Mouse (Mus musculus) retina, postnatal 1 day (tissue): ENCODE results near the gene Erbin.

ENCODE experiments used
- DNase-seq: peaks from one replicate; pipeline ENCODE4 v3.0.0-alpha.2; 2012

Gene Erbin

DNA sequence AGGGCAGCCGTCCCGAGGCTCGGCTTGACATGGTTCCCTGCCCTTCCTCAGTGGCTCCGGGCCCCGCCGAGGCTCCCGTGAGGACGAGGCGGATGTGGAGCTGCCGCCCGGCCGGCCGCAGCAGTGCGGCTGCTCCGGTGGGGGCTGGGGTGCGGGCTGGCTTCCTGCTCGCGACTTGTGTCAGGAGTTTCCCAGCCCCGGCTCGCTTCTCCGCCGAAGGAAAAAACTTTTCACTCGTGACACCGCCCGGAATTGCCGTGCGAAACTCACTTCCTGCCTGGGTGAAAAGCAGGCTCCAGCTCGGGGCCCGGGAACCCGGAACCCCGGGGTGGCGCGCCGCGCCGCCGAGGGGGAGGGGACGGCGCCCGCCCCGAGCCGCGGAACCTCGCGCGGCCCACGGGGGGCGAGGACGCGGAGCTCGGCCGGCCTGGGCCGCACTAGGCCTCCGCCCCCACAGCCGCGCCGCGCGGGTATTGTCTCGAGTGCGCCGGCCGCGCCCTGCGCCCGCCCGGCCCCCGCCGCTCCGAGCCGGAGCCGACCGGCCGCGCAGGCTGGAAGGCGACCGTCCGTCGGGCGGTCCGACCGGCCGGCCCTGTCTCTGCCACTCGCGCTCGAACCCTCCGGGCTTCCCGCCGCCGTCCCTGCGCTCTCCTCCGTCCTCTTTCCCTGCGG lies at the start of gene Erbin:
Erbin (minus strand) TSS at position 254 of the 672 bp plus-strand sequence.
- DNase-seq: peak; percentile 75

DNA sequence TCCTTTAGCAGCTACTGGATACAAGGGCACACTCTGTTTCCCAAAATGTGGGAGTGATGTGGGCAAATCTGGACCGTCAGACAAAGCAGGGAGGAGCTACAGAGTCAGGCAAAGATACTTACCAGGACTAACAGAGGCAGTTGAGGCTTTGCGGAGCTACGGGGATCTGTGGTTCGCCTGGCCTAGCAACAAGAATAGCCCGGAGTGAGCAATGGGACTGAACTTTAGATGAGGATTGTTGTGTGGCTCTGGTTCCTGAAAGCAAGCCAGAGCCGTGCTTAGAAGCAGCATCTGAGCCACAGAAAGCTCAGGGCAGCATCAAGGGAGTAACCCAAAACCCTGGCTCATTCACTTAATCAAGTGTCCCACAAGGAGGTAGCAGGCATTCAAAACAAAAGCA lies 49.6 kb upstream of the Erbin start:
- no peak for DNase-seq

DNA sequence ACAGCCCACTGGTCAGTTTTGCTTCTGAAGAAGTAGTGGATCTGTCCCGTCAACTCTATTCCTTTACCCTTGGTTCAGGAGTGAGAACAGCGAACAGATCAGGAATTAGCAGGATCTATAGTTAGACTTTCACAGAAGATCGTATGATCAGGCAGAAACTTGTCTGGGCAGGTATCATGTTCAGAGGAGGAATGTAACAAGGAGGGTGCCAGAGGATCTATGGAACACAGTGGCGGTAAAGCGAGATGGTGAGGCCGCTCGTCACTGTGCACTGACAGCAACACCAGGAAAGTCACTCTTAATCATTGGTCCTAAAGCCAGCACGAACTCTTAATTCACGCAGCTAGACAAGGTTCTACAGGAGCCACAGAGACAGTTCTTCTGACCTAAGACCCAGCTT lies 47.7 kb upstream of the Erbin start:
- DNase-seq: no peak

DNA sequence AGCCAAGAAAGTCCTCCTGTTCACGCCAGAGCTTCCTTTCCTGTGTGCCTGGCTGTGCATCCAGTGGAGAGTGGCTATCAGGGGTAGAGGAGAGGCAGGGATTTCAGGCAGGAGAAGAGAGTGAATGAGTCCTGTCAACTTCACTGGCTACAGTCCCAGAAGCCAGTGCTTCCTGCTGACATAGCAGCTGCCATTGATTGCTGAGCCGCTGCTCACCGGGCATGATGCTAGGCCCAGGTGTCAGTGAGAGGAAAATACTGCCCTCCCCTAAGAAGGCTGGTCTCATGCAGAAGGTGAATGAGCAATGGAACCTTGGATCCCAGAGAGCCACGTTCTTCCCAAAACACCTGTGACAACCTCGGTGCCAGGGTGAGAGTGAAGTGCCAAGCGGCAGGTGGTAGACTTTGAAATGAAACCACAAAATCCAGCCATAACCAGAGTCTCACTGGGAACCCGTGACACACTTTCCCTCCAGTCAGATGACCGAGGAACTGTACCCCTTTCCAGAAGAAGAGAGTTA lies 46.4 kb upstream of the Erbin start:
- DNase-seq: no peak

DNA sequence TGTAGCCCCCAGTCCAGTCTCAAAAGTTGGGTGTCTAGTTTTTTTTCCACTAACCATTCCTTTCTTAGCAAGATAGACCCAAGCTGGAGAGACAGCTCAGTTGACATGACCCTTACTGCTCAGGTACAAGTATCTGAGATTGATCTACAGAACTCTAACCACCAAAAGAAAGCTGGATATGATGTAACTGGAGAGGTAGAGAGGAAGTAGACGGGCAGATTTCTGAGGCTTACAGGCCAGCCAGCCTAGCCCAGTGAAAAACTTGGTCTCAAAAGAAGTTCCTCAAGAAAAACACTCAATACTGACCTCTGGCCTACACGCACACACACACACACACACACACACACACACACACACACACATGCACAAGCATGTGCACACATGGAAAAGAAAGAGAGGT lies 44.9 kb upstream of the Erbin start:
- DNase-seq: no peak

DNA sequence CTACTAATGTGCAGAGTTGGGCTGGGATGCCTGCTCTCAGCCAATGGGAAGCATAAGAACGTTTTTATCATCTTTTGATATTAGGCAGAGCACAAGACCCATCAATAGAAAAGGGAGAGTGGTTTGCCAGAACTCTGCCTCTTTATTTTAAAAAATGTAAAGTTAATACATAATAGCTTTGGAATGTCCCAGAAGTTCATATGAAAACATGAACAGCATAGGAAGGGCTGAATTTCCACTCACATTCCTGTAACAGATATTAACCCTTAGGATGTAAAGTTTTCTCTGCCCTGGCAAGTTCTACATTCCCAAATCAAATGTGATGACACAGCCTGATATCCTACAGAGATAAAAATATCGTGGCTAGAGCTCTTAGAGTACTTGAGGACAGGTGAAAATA lies 42.8 kb upstream of the Erbin start:
- DNase-seq: no peak

DNA sequence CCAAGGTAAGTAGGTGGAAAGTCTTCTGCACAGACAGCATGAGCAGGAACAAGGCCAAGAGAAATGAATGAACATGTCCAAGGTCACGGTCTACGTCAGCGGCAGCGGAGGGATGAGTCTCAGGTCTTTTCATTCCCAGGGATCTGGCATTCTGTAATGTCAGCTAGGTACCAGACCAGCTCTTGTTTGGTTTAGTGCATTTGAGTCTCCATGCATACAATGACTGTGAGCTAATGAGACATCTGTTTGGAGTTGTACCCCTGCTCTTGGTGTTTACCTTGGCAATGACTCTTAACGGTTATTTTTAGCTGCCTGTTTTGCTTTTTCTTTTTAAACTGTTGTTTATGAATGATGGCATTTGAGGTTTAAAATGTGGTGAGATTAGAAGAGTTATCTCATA lies 39.5 kb upstream of the Erbin start:
- DNase-seq: no peak

DNA sequence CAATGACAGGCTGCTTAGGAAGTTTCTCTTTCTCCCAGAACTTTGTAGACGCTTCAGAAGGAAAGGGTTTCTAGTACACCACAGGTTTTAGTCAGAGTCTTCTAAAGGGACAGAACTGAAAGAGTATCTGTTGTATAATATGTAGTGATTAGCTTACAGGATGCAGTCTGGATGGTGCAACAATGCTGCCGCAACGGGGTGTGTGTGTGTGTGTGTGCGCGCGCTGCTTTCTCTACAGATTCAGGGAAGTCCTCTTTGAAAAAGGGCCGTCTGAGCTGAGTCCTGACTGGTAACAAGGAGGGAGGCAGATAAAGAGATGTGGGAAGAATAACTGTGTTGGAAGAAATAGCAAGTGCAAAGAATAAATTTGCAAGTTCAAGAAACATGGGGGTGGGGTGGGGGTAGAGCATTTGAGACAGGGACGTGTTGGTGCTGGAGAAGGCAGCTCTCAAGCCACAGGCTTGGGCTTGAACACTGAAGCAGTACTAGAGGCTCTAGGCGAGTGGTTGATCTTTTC lies 38.4 kb upstream of the Erbin start:
- no peak for DNase-seq

DNA sequence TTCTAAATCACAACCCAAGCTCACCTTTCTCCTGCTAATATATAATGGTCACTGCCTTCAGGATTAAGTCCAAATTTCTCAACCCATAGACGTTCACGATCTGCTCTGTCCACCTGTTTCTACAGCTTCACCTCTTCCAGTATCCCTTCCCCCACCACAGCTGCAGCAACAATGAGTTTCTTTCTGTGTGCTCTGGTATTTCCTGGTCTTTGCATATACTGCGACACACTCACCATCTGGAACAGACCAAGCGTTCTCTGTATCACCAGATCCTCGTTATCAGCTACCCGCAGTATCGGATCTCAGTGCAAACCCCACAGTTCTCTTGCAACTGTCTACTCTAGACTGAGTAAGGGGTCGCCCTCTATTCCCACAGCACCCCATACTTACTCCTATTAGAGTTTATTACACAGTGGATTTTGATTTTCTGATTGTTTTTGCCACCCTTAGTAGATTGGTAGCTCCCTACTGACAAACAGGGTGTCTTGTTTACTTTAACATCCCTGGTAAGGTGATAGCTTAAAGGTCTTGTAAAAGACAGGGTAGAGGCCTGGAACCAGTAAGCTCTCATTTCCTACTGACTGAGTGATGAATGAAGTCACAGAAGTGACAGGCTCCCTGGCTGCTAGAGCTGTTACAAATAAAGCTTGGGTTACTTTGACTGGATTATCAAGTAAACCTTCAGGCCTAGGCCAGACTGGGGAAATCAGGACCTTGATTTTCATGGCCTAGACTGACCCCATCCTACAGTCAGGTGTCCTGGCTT lies 37.0 kb upstream of the Erbin start:
- DNase-seq: peak; percentile 16

DNA sequence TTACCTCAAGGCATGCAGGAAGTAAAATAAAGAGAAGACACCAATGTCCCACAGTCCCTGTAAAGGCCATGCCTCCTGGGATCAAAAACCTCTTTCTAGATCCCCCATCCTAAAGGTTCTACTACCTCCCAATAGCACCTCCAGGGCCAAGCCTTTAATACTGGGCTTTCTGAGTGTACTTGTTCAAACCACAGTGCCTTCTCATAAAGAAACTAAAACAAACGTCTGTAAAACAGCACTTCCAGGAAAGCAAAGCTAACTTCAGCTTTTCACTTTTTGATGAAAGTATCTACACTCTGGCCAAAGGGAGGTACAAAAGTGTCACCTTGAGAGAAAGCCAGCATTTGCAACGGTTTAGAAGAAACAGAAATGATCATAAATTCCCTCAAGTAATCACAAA lies 35.3 kb upstream of the Erbin start:
- DNase-seq: no peak

DNA sequence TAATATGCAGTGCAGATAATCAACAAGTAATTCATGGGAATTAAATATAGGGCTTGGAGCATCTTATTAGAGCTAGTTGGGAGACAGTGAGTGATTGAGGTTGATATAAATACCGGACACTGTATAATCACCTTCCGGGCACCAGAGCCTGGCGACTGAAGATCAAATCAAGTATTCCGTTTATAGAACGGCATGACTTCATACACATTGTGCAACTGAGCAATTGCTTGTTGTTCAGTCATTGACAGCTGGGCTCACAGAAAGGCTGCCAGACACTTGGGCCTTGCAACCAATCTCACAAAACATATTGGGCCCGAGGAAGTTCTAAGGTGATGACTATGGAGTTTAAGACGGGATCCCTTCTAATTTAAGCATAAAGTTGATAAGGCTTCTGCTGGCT lies 31.1 kb upstream of the Erbin start:
- no peak for DNase-seq

DNA sequence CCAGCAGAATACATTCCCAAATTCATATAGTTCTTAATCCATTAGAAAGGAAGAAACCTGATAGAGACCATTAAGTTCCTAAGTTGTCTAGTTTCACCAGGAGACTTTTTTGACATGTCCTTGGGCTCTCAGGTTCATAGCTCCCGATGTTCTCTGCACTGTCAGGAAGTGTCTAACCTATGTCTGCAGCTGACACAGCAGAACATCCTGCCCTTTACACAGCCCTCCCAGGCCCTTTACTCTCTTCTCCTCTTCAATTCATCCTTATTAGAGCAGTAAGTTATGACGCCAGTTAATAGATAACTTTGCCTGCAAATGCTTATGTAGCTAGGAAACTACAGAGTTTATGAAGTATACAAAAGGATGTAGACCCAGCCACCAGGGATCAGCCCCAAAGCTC lies 20.5 kb upstream of the Erbin start:
- DNase-seq: no peak

DNA sequence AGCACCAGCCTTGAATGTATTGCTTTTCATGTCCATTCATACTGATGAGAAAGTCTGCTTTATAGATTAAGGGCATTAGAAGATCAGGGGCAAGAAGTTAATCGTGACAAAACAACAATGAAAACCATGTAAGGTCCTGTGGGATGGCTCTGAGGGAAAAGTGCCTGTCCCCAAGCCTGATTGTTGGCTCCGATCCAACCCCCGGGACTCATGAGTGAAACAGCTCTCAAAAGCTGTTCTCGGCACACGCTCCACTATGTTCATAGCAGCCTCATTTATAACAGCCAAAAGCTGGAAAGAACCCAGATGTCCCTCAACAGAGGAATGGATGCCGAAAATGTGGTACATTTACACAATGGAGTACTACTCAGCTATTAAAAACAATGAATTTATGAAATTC lies 4.3 kb upstream of the Erbin start:
- peak; percentile 25 for DNase-seq

DNA sequence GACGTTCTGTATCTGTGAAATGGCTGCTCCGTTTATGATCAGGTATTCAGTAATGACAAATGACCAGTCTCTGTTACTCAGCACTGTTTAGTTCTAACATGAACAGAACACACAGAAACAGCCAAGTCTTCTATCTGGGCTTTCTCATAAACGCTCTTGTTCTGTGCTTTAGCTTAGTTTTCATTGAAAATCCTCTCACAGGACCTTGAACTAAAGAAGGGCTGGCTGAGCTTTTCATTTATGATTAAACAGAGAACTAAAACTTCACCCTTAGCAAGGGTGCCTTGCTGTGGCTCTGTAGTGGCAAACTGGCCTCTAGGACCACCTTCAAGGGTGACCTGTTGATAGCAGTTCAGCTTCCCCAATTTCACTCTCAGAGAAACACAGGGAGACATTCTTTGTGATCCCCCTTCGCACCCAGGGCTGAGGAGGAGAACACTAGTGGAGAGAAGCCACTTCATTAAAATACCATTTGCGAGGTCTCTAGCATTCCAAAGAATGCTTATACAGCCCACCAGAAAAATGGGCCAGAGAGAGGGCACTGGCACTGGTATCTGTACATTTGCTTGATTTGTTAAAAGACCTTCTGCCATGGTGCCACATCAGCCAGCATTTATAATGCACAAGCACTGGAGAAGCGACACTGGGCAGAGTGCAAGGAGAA lies 3.2 kb upstream of the Erbin start:
- DNase-seq: no peak

DNA sequence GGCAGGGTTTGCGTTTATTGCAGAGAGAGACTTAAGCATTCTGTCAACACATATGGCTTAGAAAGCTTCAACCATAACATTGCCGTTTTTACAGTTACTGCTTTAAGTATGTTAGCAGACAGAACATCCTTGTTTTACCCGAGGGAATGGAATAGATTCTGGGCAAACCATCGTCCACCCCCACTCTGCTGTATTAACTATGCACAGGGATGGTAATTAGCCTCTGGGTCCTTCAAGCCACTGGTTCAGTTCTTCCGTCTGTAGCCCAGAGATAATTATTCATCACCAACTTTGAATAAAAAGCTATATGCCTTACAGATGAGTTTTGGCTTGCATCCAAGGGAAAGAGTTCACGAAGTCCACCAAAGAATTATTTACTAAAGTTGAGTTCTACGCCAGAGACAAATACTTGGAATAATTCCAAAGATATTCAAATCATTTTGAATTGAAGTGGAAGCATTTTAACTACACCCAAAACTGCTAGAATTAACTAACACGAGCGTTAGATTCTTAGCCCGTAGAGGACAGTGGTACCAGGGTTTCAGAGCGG lies 1.6 kb upstream of the Erbin start:
- DNase-seq: no peak

DNA sequence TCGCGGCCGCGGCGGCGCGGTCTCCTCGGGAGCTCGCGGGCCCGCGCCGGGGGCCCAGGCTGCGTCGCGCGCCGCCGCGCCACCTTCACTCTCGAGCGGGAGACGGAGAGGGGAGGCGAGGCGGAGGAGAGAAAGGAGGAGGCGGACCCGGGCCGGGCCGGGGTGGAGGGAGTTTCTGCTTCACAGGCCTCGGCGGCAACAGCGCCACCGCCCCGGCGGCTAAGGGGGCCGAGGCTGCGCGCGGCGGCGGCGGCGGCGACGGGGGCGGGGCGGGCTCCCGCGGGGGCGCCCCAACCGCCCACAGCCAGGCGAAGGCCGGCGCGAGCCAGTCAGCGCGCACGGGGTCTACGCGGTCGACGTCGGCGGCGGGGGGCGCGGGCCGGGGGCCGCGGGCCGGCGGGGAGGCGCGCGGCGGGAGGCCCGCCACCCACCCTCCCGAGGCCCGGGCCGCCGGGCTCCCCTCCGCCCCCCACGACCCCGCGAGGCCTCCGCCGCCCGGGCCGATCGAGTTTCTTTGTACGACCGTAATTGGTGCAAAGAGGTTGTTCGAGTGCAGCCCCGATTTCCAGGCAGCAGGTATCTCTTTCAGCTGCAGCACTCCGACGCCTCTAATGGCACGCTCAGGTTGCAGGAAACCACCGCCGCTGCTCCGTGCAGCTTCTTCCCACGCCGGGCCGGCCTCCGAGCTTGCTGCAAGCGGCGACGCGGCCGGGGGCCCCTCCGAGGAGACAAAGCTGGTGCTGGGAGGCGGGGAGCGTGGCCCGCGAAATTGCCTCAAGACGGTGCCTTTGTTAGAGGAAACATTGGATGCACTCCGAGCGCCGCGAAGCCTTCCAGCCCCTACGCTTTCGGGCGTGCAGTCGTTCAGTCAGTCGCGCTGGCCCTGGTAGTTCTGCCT lies 868 bp upstream of the Erbin start:
- peak; percentile 92 for DNase-seq

DNA sequence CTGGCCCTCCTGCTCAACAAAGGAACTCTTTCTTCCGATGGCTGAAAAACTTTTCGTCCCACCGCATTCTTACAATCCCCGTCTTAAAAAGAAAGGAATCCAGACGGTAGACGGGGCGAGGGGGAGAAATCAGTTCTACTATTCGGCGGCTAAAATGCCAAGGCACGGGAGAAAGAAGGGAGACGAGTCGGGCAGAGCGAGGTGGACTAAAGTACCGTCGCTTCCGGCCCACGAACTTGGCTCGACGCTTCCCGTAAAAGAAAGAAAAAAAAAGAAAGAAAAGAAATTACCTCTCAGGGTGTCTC lies 406 bp downstream of the Erbin start:
- DNase-seq: no peak

DNA sequence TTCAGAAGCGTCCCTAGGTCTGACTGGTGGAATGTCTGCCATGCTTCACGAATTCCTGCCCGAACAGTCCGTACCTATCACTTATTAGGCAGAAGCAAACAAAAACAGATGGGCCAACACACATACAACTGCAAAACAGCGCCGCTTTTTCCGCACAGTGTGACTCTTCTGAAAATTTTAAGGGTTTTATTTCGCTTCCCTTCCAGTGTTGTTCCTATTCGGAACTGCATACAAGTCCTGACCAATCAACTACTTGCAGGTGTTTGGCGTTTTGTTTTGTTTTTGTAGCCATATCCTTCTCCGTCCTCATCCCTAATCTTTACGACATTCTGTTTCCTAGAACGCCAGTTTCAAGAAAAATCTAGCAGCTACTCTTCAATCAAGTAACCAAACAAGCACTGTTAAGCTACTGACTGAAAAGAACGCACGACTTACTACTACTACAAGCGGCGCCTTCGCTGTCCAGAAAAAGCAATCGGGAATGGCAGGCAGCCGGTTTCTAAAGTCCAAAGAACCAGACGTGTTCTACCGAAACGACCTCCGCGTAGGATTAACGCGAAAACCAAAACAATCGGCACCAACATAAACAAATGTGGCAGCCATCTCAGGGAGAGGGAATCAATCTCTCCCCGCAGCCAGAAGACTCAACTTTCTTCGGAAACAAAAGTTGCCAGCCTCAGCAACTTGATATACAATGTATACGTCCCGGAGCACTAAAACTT lies 919 bp downstream of the Erbin start:
- peak; percentile 36 for DNase-seq

DNA sequence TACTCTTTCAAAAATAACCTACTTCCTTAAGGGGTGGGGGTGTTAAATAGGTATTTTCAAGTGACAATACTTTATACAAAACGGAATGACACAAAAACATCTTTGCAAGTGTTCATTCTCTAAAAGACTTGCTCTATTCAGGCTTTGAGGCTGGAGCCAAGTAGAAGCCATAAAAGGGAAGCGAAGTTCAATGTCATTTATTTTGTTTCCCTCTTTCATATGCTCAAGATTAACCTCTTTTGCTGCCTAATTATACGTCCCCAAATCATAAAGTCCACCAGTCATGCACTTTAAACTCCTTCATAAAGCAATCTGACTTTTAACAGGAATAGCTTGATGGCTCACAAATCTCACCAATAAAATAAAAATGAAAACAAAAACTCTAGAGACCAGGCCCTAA lies 1.9 kb downstream of the Erbin start:
- no peak for DNase-seq

DNA sequence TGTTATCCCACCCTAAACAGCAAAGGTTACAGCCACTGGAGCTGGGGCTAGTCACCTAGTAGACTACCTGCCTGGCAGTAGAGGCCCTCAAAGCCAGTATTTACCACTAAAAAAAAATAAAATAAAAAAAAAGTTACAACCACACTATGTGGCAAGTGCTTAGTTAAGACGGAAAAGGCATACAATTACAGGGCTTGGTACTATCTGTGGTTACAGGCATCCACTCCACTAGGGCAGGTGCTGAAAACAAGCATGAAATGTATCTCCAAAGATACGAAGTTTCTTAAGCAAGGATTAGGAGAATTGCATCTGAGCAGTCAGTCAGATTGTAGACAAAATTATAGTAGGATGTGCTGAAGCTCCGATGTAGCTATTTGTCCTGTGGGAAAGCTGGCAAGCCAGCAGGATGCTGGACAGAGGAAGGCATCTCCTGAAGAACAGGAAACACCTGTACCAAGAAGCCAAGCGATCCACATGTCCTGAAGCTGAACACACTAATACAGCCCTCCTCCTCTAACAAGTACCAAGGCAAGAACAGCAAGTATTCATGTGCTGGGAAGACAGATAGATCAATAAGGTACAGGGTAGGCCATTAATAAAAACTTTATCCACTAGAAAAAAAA lies 6.1 kb downstream of the Erbin start:
- no peak for DNase-seq

DNA sequence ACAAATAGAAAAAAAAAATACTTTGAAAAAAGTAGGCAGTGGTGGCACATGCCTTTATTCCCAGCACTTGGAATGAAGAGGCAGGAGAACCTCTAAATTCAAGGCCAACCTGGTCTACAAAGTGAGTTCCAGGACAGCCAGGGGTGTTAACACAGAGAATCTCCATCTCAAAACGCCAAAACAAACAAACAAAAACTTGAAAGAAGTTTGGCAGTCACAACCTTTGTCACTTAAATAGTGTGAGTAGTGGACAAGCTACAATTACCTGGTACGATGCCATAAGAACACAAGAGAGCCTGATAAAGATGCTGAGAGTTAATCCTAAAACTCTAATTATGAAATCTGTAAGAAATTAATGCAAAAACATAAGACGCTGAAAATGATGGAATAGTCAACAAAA lies 8.0 kb downstream of the Erbin start:
- no peak for DNase-seq
